ENCODE assay signal across 8 mouse cellular contexts in the genomic region with DNA sequence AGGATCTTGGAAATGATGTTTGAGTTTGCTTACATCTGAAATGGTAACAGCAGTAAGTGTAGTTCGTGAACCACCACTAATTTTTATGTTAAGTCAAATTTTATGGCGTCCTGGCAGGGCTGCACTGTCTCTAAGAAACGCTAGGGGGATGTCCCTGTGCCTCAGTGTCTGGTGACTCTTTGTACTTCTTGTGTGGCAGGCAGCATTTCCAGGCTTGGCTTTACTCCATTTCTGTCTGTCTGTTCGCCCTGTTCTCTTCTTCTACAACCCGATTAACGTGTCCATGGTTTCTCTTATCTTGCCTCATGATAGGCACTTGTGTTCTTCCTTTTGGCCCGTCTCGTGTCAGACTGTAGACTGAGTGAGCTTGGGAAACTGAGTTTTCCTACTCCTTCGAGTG. TPM values are rescaled to one million over a fixed set of nuclear protein-coding genes. Genes with fewer than 3 reads are reported as not detected.
A peak's percentile ranks its signal among the peaks of the same experiment; 100 is the strongest.
DNase-seq lines count a peak whose midpoint lies in the region; ATAC-seq and TF ChIP-seq lines count a peak whose summit lies in the region.

No protein-coding gene starts in this region.

- no peaks in the 10 kb centered on the region for H3K27me3 ChIP-seq in neural tube, embryonic 13.5 days
- no peaks in the 10 kb centered on the region for H3K27me3 ChIP-seq in forebrain, embryonic 10.5 days (ENCODE audit: poor library complexity, severe bottlenecking)

- H3K36me3 ChIP-seq in neural tube, embryonic 13.5 days: peaks cover 1% of the 10 kb centered on the region; the same call in 1 of the 2 replicates
- peaks cover 34% of the 10 kb centered on the region for H3K36me3 ChIP-seq in forebrain, embryonic 10.5 days (replicated peaks)

- 65% methylated on average over 9 of the region's 9 CpGs for WGBS in neural tube, embryonic 13.5 days
- WGBS in forebrain, embryonic 10.5 days: 82% methylated on average over 9 of the region's 9 CpGs

- no peak overlapping the region for H3K4me2 ChIP-seq in neural tube, embryonic 13.5 days

- peak; percentile 33 for TF ChIP-seq CTCF in gastrocnemius, adult 2 months (IDR thresholded peaks at IDR 0.05)

- peak; percentile 32; the same call in 1 of the 2 replicates for ATAC-seq in neural tube, embryonic 13.5 days (ENCODE audit: low read depth)

- intact Hi-C loops in gastrocnemius, adult 2 months (cut with DNase I): no loop called here
- intact Hi-C loops in heart, postnatal 14 days (cut with DNase I): no loop called here

- H3K4me1 ChIP-seq in neural tube, embryonic 13.5 days (replicated peaks): peaks cover 27% of the 10 kb centered on the region
- H3K4me1 ChIP-seq in forebrain, embryonic 10.5 days: 0 out of 2 replicates have a peak, but pooled peaks cover 3% of the 10 kb centered on the region

- no peak overlapping the region for H3K27ac ChIP-seq in gastrocnemius, adult 2 months
- peak overlapping the region; percentile 56; the same call in 1 of the 2 replicates for H3K27ac ChIP-seq in neural tube, embryonic 13.5 days (replicated peaks)
- H3K27ac ChIP-seq in forebrain, embryonic 10.5 days: no peak overlapping the region

- H3K9ac ChIP-seq in neural tube, embryonic 13.5 days: no peak overlapping the region

- no peaks in the 10 kb centered on the region for H3K9me3 ChIP-seq in neural tube, embryonic 13.5 days
- H3K9me3 ChIP-seq in forebrain, embryonic 10.5 days: peaks cover 6% of the 10 kb centered on the region; the same call in 1 of the 2 replicates

- no peak overlapping the region for H3K4me3 ChIP-seq in gastrocnemius, adult 2 months
- no peak overlapping the region for H3K4me3 ChIP-seq in neural tube, embryonic 13.5 days
- no peak overlapping the region for H3K4me3 ChIP-seq in forebrain, embryonic 10.5 days

- DNase-seq in gastrocnemius, adult 2 months: no peak
- DNase-seq in gastrocnemius, postnatal 10 days: no peak
- no peak for DNase-seq in neural tube, embryonic 10.5 days (ENCODE audit: extremely low spot score, low spot score)
- DNase-seq in heart, postnatal 14 days: peak; percentile 3 to 16
- peak; percentile 38 for DNase-seq in thymus, postnatal 25 days
- no peak for DNase-seq in urinary bladder, postnatal 14 days (ENCODE audit: low spot score)
- no peak for DNase-seq in forebrain, embryonic 10.5 days (ENCODE audit: extremely low spot score, low spot score)

RNA-seq across cellular contexts. Expression of a gene that starts 11.4 kb away (rescaled TPM):
- total RNA-seq in gastrocnemius, adult 2 months (2021): 10 to 100 TPM in 1 of 2 experiments, 1 to 10 TPM in 1; 8.3 to 11.4 TPM
- total RNA-seq in gastrocnemius, postnatal 10 days (2021): 10 to 100 TPM; 11.9 to 15.3 TPM
- 23.8 and 27.0 TPM in 2 replicates for polyA plus RNA-seq in neural tube, embryonic 13.5 days (2015; fragmentation: Nextera tagmentation; extraction: Ambion mirVana)
- total RNA-seq in heart, postnatal 14 days (2021): 10 to 100 TPM; 18.5 to 20.7 TPM
- polyA plus RNA-seq in forebrain, embryonic 10.5 days (2016; fragmentation: Nextera tagmentation; extraction: Ambion mirVana): 22.7 and 23.6 TPM in 2 replicates

RNA-seq across cellular contexts. Expression of a gene that starts 37.4 kb away (rescaled TPM):
- not detected for total RNA-seq in gastrocnemius, adult 2 months (2021)
- under 1 TPM in 1 of 2 experiments, not detected in 1; 0.49 TPM for total RNA-seq in gastrocnemius, postnatal 10 days (2021)
- 2.6 and 2.7 TPM in 2 replicates for polyA plus RNA-seq in neural tube, embryonic 13.5 days (2015; fragmentation: Nextera tagmentation; extraction: Ambion mirVana)
- total RNA-seq in heart, postnatal 14 days (2021): under 1 TPM; 0.24 to 0.98 TPM
- polyA plus RNA-seq in forebrain, embryonic 10.5 days (2016; fragmentation: Nextera tagmentation; extraction: Ambion mirVana): 0.28 and 0.48 TPM in 2 replicates

RNA-seq across cellular contexts. Expression of a gene that starts 38.2 kb away (rescaled TPM):
- total RNA-seq in gastrocnemius, adult 2 months (2021): not detected
- not detected for total RNA-seq in gastrocnemius, postnatal 10 days (2021)
- polyA plus RNA-seq in neural tube, embryonic 13.5 days (2015; fragmentation: Nextera tagmentation; extraction: Ambion mirVana): not detected in 2 replicates
- total RNA-seq in heart, postnatal 14 days (2021): under 1 TPM; 0.14 to 0.29 TPM
- not detected in 2 replicates for polyA plus RNA-seq in forebrain, embryonic 10.5 days (2016; fragmentation: Nextera tagmentation; extraction: Ambion mirVana)

Comparison
In these comparisons a context has a peak if more than half of its experiments do, and no peak if none do; other contexts are left out.
1. DNase-seq: peak in heart, postnatal 14 days (2 of 2) and thymus, postnatal 25 days (single experiment); none in gastrocnemius, adult 2 months (single experiment), gastrocnemius, postnatal 10 days (single experiment), neural tube, embryonic 10.5 days (single experiment), urinary bladder, postnatal 14 days (single experiment) and forebrain, embryonic 10.5 days (single experiment).